Mouse (Mus musculus) adrenal gland, adult 8-10 months (tissue): ENCODE measurements around the gene Drc3. TPM values are rescaled to one million over a fixed set of nuclear protein-coding genes. Genes with fewer than 3 reads are reported as not detected.
A peak's percentile ranks its signal among the peaks of the same experiment; 100 is the strongest.

Experiments used
- DNase-seq: peaks from one replicate; pipeline ENCODE4 v3.0.0; 2022
- total RNA-seq, 4 experiments: library from RNA; stranded (reverse); gene quantifications; 2 replicates each; pipeline ENCODE4 v1.2.4; 2022

The Drc3 gene
- total RNA-seq: 1 to 10 TPM; 1.8 to 3.8 (median 2.7) TPM

GRCm38 (mm10) chr11:60352559-60353411, at the start of gene Drc3, which contains the start of gene Tom1l2:
TSS of gene Drc3 (plus strand) at chr11:60353329.
TSS of gene Tom1l2 (minus strand) at chr11:60352905.
- DNase-seq: peak; percentile 100

GRCm38 (mm10) chr11:60303497-60303896, 49.6 kb upstream of the Drc3 start:
- DNase-seq: no peak

- DNase-seq: no peak
Measured at GRCm38 (mm10) chr11:60305611-60306010, 47.5 kb upstream of the Drc3 start.

- no peak for DNase-seq
Measured at GRCm38 (mm10) chr11:60306834-60307233, 46.3 kb upstream of the Drc3 start.

GRCm38 (mm10) chr11:60307375-60307825, 45.7 kb upstream of the Drc3 start:
- peak; percentile 70 for DNase-seq

DNA sequence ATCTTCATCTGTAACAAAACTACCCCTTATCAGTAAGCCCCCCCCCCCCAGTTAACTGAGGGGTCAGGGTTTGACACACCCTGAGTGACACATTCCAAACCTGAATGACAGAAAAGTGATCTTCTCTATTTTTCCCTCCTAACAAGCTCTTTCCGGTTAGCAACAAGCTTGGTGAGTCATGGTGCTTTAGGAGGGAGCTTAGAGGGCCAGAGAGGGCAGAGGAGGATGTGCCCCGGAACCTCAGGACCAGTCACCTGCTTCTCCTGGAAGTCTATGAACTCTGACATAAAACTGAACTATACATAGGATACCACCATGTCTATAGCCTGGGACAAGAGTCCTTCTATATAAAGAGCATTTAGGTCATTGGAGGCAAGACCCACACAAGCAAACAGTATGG, 45.1 kb upstream of the Drc3 start:
- no peak for DNase-seq

- no peak for DNase-seq
Measured at GRCm38 (mm10) chr11:60308506-60309116, 44.5 kb upstream of the Drc3 start.

DNA sequence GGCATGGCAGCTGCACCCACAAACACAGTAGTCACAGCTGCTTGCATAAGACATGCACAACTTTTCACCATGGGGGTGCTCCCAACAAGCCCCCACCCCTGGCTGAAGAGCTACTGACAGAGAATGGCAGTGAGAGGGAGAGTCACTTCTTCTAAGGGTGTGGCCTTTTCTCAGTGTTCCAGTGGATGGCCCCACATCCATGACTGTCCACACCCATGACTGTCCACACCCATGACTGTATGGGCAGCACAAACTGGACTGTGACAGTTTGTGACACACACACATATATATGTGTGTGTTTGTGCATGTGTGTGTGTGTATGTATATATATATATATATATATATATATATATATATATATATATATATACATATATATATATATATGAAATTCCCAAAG, 43.3 kb upstream of the Drc3 start:
- no peak for DNase-seq

DNA sequence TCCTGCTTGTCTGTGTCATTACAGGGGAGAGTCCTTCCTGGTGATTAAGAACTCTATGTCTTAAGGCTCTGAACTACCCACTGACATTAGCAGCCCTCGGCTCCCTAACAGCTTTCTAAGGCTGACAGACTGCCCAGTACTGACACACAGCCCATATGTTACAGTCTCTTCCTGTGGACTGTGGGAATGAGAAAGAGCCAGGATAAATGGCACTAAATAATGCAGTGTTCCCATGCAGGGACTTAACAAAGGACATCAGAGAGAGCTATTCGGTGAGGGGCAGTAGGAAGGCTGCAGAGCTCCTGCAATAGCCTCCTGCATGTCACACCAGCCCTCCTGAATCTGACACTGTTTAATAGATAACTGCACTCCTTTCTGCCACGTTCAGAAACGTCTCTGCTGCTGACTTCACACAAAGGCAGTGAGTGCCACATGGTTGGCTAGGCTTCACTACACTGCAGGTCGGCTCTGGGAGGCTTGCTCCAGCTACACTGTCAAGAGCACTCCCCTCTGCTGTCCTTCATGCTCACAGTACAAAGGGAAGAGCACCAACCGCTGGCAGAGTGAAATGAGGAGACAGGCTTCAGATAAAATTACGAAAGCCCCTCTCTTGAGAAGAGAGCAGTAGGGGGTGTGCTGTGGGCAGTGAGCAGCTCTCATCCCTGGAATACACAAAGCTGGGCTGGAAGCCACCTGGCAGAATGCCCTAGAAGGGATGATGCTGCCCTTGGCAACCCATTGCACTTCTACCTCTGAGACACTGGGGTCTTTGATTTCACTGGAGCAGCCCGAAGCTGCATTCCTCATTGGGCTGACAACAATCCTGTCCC, 41.9 kb upstream of the Drc3 start:
- peak; percentile 84 for DNase-seq

DNA sequence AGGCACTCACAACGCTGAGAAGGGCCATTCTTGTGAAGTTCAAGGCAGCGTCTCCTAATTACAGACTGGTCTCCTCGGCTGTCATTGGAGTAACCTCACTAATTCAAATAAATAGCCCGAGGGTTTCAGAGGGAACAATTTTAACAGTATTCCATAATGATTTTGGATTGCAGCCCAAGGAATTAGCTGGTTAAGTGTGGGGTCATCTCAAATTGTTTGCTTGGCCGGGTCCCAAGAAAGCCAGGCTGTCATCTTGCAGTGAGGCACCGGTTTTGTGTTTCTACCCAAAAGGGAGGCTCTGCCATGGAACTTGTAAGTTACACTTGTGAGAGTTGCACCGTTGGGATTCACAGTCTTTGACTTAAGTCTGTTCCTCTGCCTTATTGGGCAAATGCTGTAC, 36.9 kb upstream of the Drc3 start:
- DNase-seq: no peak

DNA sequence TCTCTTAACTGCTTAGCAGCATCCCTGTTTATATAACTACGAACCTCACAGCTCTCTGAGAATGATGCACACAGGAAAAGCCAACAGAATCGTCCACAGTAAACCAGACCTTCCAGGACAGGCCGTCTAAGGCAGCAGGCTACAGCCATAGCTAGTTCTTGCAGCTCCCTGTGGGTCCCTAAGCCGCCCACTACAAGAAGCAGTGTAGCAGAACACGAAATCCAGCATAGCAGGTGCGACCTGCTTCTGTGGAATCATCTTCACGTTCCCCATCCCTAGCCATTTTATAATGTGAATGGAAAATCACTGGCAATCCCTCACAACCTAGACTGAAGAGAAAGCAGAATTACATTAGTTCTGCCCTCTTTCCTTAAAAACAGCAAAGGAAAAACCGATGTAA, 36.2 kb upstream of the Drc3 start:
- no peak for DNase-seq

DNA sequence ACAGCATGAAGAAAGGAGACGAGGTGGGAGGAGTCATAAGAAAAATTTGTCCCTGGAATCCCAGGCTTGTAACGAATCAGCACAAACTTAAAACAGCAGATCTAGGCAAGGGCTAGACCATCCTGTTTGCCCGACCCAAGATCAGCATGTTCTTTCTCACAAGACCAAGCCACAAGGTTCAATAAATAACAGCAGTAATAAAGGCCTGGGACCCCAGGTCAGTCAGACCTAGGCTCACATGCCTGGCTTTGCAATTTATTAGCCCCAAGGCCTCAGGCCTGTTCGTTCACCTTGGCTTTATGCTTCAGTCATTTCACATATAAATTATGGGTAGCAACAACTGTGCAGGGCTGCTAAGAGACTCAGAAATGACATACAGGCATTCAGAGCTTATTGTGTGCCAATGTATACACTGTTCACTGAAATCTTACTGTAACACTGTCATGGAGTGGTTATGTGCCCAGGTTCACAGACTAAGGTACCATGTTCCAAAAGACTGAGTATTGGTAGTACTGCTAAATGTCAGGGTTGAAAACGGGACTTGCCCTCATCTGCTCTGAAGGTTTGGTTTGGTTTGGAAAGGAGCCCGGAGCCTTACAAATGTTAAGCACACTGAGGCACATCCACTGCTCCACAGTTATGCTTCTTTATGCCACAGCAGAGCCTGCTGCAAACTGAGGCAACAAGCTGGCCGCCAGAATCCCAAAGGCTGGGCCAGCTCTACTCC, 35.6 kb upstream of the Drc3 start:
- DNase-seq: peak; percentile 53

DNA sequence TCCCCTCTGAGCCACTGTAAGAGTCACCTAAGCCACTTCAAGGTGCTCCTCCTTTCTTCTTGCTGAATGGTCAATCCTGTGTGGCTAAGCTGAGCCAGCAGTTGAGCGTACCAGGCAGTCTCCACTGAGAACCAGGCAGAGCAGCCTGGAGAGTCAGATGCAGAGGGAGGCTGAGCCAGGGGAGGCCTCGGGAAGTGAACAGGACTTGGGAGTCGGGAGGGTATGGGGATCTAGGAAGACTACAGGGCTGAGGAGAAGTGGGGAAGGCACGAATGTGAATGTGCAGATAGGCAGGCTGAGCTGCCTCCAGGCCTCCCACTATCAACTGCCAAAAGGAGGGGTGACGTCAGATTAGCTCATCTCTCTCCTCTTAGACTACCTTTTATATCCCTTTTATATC, 34.4 kb upstream of the Drc3 start:
- no peak for DNase-seq

- no peak for DNase-seq
Measured at GRCm38 (mm10) chr11:60319257-60320066, 33.7 kb upstream of the Drc3 start.

DNA sequence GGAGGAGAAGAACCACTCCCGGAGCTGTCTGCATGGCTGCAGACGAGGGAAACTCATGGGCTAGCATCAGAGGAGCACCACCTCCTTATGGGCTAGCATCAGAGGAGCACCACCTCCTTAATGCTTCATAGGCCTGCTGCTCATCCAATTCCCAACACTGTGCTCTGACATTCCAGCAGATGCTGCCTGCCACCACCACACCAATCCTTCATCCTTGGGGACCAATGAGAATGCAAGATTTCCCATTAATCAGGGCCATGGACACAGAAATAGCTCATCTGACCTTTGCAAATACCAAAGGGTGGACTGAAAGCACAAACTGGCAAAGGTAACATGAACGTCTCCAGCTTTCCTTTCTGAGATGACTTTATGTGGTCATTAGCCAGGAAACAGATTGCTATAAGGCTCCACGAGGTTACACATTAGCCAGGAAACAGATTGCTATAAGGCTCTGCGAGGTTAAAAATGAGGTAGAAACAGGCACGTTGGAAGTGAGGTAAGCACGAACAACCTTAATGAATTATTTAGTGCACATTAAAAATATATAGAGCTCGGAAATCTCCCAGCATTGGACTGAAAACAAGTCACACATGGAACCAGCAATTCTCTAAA, 32.6 kb upstream of the Drc3 start:
- DNase-seq: peak; percentile 32

DNA sequence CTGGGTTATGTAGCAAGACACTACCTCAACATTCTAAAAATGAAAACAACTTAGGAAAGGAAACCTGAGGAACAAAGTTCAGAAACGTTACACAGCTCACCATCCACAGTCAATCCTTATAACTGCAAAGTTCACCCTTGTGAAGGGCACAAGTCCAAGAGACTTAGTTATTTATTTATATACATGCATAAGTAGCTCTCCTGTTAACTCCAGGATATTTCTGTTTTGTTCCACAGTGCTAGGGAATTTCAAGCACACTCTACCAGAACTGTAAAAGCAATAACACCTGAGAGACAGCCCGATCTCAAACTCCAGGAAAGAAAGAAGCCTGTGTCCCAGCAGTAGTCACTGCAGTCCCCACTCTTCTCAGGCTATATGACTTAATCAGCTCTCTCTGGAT, 31.7 kb upstream of the Drc3 start:
- no peak for DNase-seq

DNA sequence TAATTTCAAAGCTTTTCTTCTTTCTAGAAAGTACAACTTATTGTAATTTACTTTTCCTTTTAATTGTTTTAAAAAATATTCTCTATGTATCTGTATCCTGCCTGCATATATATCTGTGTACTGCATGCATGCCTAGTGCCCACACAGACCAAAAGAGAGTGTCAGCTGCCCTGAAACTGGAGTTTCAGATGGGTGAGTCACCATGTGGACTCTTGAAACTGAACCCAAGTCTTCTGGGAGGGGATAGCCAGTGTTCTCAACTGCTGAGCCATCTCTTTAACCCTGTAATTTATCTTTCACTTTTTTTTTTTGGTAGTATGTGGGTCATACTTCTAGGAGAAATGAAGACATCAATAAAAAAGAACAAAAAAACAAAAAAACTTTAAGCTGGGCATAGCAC, 29.4 kb upstream of the Drc3 start:
- no peak for DNase-seq

DNA sequence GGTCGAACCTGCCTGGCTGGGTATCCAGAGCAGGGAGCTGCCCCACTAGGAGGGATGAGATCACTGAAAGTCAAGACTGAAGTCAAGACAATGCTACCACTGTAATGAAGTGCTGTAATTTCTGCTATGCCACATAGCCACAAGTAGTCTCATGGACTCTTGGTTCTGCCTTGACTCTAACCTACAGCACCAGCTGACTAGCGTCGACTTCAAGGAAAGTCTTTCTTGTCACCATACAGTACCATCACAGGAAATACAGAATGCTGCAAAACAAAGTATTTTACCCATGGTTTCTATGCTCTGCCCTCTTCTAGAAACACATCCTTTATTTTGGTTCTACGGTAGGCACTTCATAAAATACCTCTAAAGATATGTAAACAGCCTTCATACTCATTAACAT, 22.6 kb upstream of the Drc3 start:
- DNase-seq: no peak

DNA sequence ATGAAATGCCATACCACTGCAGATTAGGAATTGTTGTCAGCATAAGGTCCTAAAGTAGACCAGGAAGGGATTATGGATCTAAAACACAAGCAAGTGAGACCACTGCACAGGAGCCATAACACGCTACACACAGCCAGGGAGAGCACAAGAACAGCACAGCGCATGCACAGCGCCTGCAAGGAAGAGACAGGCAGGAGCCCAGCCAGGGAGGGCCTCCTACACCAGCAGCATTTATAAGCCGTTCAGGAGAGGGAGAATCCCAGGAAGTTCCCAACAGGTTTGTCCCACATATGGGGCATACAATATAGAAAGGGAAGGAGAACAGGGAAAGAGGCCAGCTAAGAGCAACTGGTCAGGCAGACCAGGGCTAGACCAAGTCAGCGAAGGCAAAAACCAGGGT, 19.7 kb upstream of the Drc3 start:
- DNase-seq: no peak

- no peak for DNase-seq
Measured at GRCm38 (mm10) chr11:60334124-60334523, 19.0 kb upstream of the Drc3 start.

GRCm38 (mm10) chr11:60335771-60336170, 17.4 kb upstream of the Drc3 start:
- no peak for DNase-seq
